ENCODE assay signal across 10 mouse cellular contexts in genomic region chr11:22857106-22857704, GRCm38 (mm10). TPM values are rescaled to one million over a fixed set of nuclear protein-coding genes. Genes with fewer than 3 reads are reported as not detected.
DNase-seq lines count a peak whose midpoint lies in the region; ATAC-seq and TF ChIP-seq lines count a peak whose summit lies in the region.
"Had no signal": no experiment of that assay in that cellular context is flagged by ENCODE, and none has a peak within 500 bp of the region (broad histone marks: within the 10 kb centered on the region; RNA-seq: fewer than 3 reads in every experiment).

No protein-coding gene starts in this region.

- no peak for ATAC-seq in forebrain, embryonic 15.5 days (replicated peaks)
- no peak for ATAC-seq in forebrain, embryonic 11.5 days (replicated peaks; ENCODE audit: low FRiP score)
- ATAC-seq in kidney, embryonic 15.5 days (replicated peaks; ENCODE audit: low FRiP score), result no peak
- ATAC-seq in intestine, embryonic 16.5 days, result no peak
- ATAC-seq in midbrain, embryonic 15.5 days (replicated peaks), result no peak

- H3K27ac ChIP-seq in forebrain, embryonic 15.5 days (replicated peaks), result no peak overlapping the region
- H3K27ac ChIP-seq in forebrain, embryonic 11.5 days (ENCODE audit: low read depth, low read length), result no peak overlapping the region
- no peak overlapping the region for H3K27ac ChIP-seq in kidney, embryonic 15.5 days
- peak overlapping the region; percentile 82; the same call in 1 of the 2 replicates for H3K27ac ChIP-seq in CH12.LX (ENCODE audit: insufficient read depth, low read depth)
- no peak overlapping the region for H3K27ac ChIP-seq in intestine, embryonic 16.5 days (ENCODE audit: low read length)
- H3K27ac ChIP-seq in midbrain, embryonic 15.5 days, result no peak overlapping the region
- H3K27ac ChIP-seq: limb, embryonic 15.5 days had no signal

- H3K36me3 ChIP-seq in forebrain, embryonic 15.5 days, result no peaks in the 10 kb centered on the region
- no peaks in the 10 kb centered on the region for H3K36me3 ChIP-seq in forebrain, embryonic 11.5 days (ENCODE audit: control insufficient read depth, insufficient read depth, low read length)
- no peaks in the 10 kb centered on the region for H3K36me3 ChIP-seq in kidney, embryonic 15.5 days
- peaks cover 7 to 27% of the 10 kb centered on the region in 2 experiments for H3K36me3 ChIP-seq in CH12.LX (replicated peaks in 1 of 2; ENCODE audit: control insufficient read depth in 1 of 2, insufficient read depth in 1 of 2, low read length in 1 of 2)
- H3K36me3 ChIP-seq in intestine, embryonic 16.5 days (ENCODE audit: control insufficient read depth, insufficient read depth, low read length), result no peaks in the 10 kb centered on the region
- H3K36me3 ChIP-seq in midbrain, embryonic 15.5 days (replicated peaks), result no peaks in the 10 kb centered on the region
- H3K36me3 ChIP-seq: limb, embryonic 15.5 days had no signal

- no peak overlapping the region for H3K4me2 ChIP-seq in forebrain, embryonic 15.5 days (replicated peaks)
- H3K4me2 ChIP-seq in forebrain, embryonic 11.5 days (ENCODE audit: low read depth, low read length, severe bottlenecking), result no peak overlapping the region
- H3K4me2 ChIP-seq in kidney, embryonic 15.5 days, result peak overlapping the region; percentile 87; the same call in 1 of the 2 replicates
- H3K4me2 ChIP-seq in CH12.LX (ENCODE audit: insufficient read depth, low read depth, poor library complexity, severe bottlenecking), result peak overlapping the region; percentile 84
- H3K4me2 ChIP-seq in intestine, embryonic 16.5 days (ENCODE audit: low read depth, low read length), result peak overlapping the region; percentile 74
- no peak overlapping the region for H3K4me2 ChIP-seq in midbrain, embryonic 15.5 days

- peaks cover 44% of the 10 kb centered on the region for H3K27me3 ChIP-seq in forebrain, embryonic 15.5 days
- H3K27me3 ChIP-seq in forebrain, embryonic 11.5 days (ENCODE audit: control insufficient read depth, insufficient read depth, low read length), result peaks cover 42% of the 10 kb centered on the region
- H3K27me3 ChIP-seq in kidney, embryonic 15.5 days, result peaks cover 33% of the 10 kb centered on the region
- no peaks in the 10 kb centered on the region for H3K27me3 ChIP-seq in CH12.LX (replicated peaks)
- no peaks in the 10 kb centered on the region for H3K27me3 ChIP-seq in intestine, embryonic 16.5 days (replicated peaks; ENCODE audit: control insufficient read depth, insufficient read depth, low read length)
- peaks cover 52% of the 10 kb centered on the region for H3K27me3 ChIP-seq in midbrain, embryonic 15.5 days (replicated peaks)

- H3K9ac ChIP-seq in forebrain, embryonic 15.5 days (replicated peaks), result no peak overlapping the region
- H3K9ac ChIP-seq in forebrain, embryonic 11.5 days (ENCODE audit: low read length), result no peak overlapping the region
- no peak overlapping the region for H3K9ac ChIP-seq in kidney, embryonic 15.5 days
- H3K9ac ChIP-seq in CH12.LX (ENCODE audit: insufficient read depth, low read depth), result peak overlapping the region; percentile 85
- no peak overlapping the region for H3K9ac ChIP-seq in intestine, embryonic 16.5 days (ENCODE audit: low read depth, low read length)
- H3K9ac ChIP-seq in midbrain, embryonic 15.5 days, result no peak overlapping the region
- H3K9ac ChIP-seq: limb, embryonic 15.5 days had no signal

- peaks cover 80% of the 10 kb centered on the region for H3K79me2 ChIP-seq in CH12.LX (replicated peaks; ENCODE audit: control insufficient read depth, extremely low read depth, insufficient read depth, poor library complexity, severe bottlenecking)

- H3K4me3 ChIP-seq in forebrain, embryonic 15.5 days, result peak overlapping the region; percentile 56; the same call in 1 of the 2 replicates
- no peak overlapping the region for H3K4me3 ChIP-seq in forebrain, embryonic 11.5 days (ENCODE audit: low read depth, low read length)
- H3K4me3 ChIP-seq in kidney, embryonic 15.5 days (replicated peaks), result peak overlapping the region; percentile 84; the same call in 1 of the 2 replicates
- peak overlapping the region; percentile 83 to 89 (median 84) for H3K4me3 ChIP-seq in CH12.LX (replicated peaks in 1 of 3; ENCODE audit: low read depth in 2 of 3, low read length in 2 of 3, poor library complexity in 1 of 3)
- H3K4me3 ChIP-seq in intestine, embryonic 16.5 days (ENCODE audit: low read length), result no peak overlapping the region; the same call in 1 of the 2 replicates
- no peak overlapping the region for H3K4me3 ChIP-seq in midbrain, embryonic 15.5 days

- in situ Hi-C loops in CH12.LX (cut with MboI; ENCODE audit: low pct_ligation_motif_present, low pct_unique_long_range_greater_than_20kb, low sequenced_read_pairs), result no loop called here

- peaks cover 26% of the 10 kb centered on the region for H3K4me1 ChIP-seq in forebrain, embryonic 15.5 days
- H3K4me1 ChIP-seq in forebrain, embryonic 11.5 days (replicated peaks; ENCODE audit: control insufficient read depth, insufficient read depth, low read length), result peaks cover 15% of the 10 kb centered on the region
- H3K4me1 ChIP-seq in kidney, embryonic 15.5 days, result peaks cover 36% of the 10 kb centered on the region
- peaks cover 21 to 40% of the 10 kb centered on the region in 2 experiments for H3K4me1 ChIP-seq in CH12.LX (ENCODE audit: control insufficient read depth in 1 of 2, insufficient read depth in 2 of 2)
- H3K4me1 ChIP-seq in intestine, embryonic 16.5 days (ENCODE audit: control insufficient read depth, insufficient read depth, low read length), result peaks cover 4% of the 10 kb centered on the region; the same call in 1 of the 2 replicates
- peaks cover 24% of the 10 kb centered on the region for H3K4me1 ChIP-seq in midbrain, embryonic 15.5 days

- no peak for TF ChIP-seq RAD21 in CH12.LX (IDR thresholded peaks at IDR 0.05; ENCODE audit: low read depth, low read length)

- peak; percentile 87 for TF ChIP-seq EP300 in CH12.LX (IDR thresholded peaks at IDR 0.05; ENCODE audit: low read length)

- TF ChIP-seq POLR2A in CH12.LX (IDR thresholded peaks at IDR 0.05; ENCODE audit: low read depth, low read length), result no peak

- DNase-seq in forebrain, embryonic 11.5 days (ENCODE audit: low spot score), result no peak
- no peak for DNase-seq in kidney, postnatal 14 days
- DNase-seq in CH12.LX (ENCODE audit: extremely low read depth), result no peak
- DNase-seq in cerebellum, adult 11 months, result no peak
- DNase-seq: embryo, embryonic 11 days had no signal

- dilution Hi-C loops in CH12.LX (cut with MboI; ENCODE audit: extremely low pct_ligation_motif_present, extremely low pct_unique_long_range_greater_than_20kb, low sequenced_read_pairs), result no loop called here

- no peak for TF ChIP-seq CTCF in CH12.LX (conservative IDR thresholded peaks at IDR 0.05 in 1 of 2, IDR thresholded peaks at IDR 0.05 in 1 of 2; ENCODE audit: low read depth in 2 of 2, low read length in 2 of 2)

- 80% methylated on average over 5 of the region's 5 CpGs for WGBS in forebrain, embryonic 15.5 days
- WGBS in forebrain, embryonic 11.5 days, result 77% methylated on average over 5 of the region's 5 CpGs
- 78% methylated on average over 5 of the region's 5 CpGs for WGBS in kidney, embryonic 15.5 days
- 76% methylated on average over 5 of the region's 5 CpGs for WGBS in intestine, embryonic 16.5 days
- 77% methylated on average over 5 of the region's 5 CpGs for WGBS in midbrain, embryonic 15.5 days

- H3K9me3 ChIP-seq in forebrain, embryonic 15.5 days, result no peaks in the 10 kb centered on the region
- no peaks in the 10 kb centered on the region for H3K9me3 ChIP-seq in forebrain, embryonic 11.5 days (ENCODE audit: control insufficient read depth, low read length)
- H3K9me3 ChIP-seq in kidney, embryonic 15.5 days (replicated peaks), result no peaks in the 10 kb centered on the region
- no peaks in the 10 kb centered on the region for H3K9me3 ChIP-seq in CH12.LX (replicated peaks; ENCODE audit: low read length)
- no peaks in the 10 kb centered on the region for H3K9me3 ChIP-seq in intestine, embryonic 16.5 days (ENCODE audit: control insufficient read depth, low read length)
- H3K9me3 ChIP-seq in midbrain, embryonic 15.5 days, result no peaks in the 10 kb centered on the region
- H3K9me3 ChIP-seq: limb, embryonic 15.5 days had no signal

TF ChIP-seq in CH12.LX, 34 proteins besides CTCF, POLR2A, EP300 and RAD21 (continues in another document):
- no peak for TF ChIP-seq JUN (IDR thresholded peaks at IDR 0.05; ENCODE audit: insufficient read depth, low read depth, low read length)
- no peak for TF ChIP-seq ELF1 (IDR thresholded peaks at IDR 0.05; ENCODE audit: low read depth, low read length)
- TF ChIP-seq MAZ (IDR thresholded peaks at IDR 0.05; ENCODE audit: low read depth, low read length), result peak; percentile 74
- TF ChIP-seq TBP (conservative IDR thresholded peaks at IDR 0.05; ENCODE audit: low read depth, low read length), result no peak
- peak; percentile 82 for TF ChIP-seq IRF4 (IDR thresholded peaks at IDR 0.05; ENCODE audit: low read depth, low read length)
- TF ChIP-seq MXI1 (IDR thresholded peaks at IDR 0.05; ENCODE audit: low read depth, low read length), result no peak; the same call in 1 of the 2 replicates
- TF ChIP-seq CHD2 (IDR thresholded peaks at IDR 0.05; ENCODE audit: low read length), result peak; percentile 50; the same call in 1 of the 2 replicates
- TF ChIP-seq NRF1 (IDR thresholded peaks at IDR 0.05; ENCODE audit: low read depth, low read length), result no peak
- no peak for TF ChIP-seq USF2 (conservative IDR thresholded peaks at IDR 0.05; ENCODE audit: low read depth, low read length)
- 0 out of 2 replicates have a peak, but pooled peaks have one; percentile 48 for TF ChIP-seq MAX (IDR thresholded peaks at IDR 0.05; ENCODE audit: low read length)
- TF ChIP-seq MYC (IDR thresholded peaks at IDR 0.05; ENCODE audit: low read depth, low read length), result no peak
- no peak for TF ChIP-seq GABPA (IDR thresholded peaks at IDR 0.05; ENCODE audit: insufficient replicate concordance, low read depth, low read length)
- 0 out of 2 replicates have a peak, but pooled peaks have one; percentile 46 for TF ChIP-seq NELFE (IDR thresholded peaks at IDR 0.05; ENCODE audit: low read depth, low read length)
- no peak for TF ChIP-seq ZMIZ1 (IDR thresholded peaks at IDR 0.05; ENCODE audit: low read depth, low read length)
- peak; percentile 26; the same call in 1 of the 2 replicates for TF ChIP-seq MAFK (IDR thresholded peaks at IDR 0.05; ENCODE audit: insufficient replicate concordance, low read length)

RNA-seq across cellular contexts. Expression of gene B3gnt2, which starts 3.6 kb away (rescaled TPM):
- polyA plus RNA-seq in forebrain, embryonic 15.5 days (2015; fragmentation: Nextera tagmentation; extraction: Ambion mirVana), result 1.9 and 2.3 TPM in 2 replicates
- 2.4 and 2.8 TPM in 2 replicates for polyA plus RNA-seq in forebrain, embryonic 11.5 days (2014; fragmentation: Nextera tagmentation; extraction: Ambion mirVana)
- polyA plus RNA-seq in kidney, embryonic 15.5 days (2015; fragmentation: Nextera tagmentation; extraction: Ambion mirVana), result 9.3 and 10.6 TPM in 2 replicates
- total RNA-seq in CH12.LX (2012; rRNA removed), result 74.6 and 77.4 TPM in 2 replicates
- 62.2 and 75.2 TPM in 2 replicates for total RNA-seq in CH12.LX (2014; rRNA removed)
- polyA plus RNA-seq in CH12.LX (2012; ENCODE audit: insufficient read length, low read depth), result 96.0 and 111 TPM in 2 replicates
- polyA plus RNA-seq in intestine, embryonic 16.5 days (2015; fragmentation: Nextera tagmentation; extraction: Ambion mirVana), result 11.8 and 11.9 TPM in 2 replicates
- polyA plus RNA-seq in midbrain, embryonic 15.5 days (2015; fragmentation: Nextera tagmentation; extraction: Ambion mirVana), result 2.0 and 3.6 TPM in 2 replicates

Comparison
In these comparisons a context has a peak if more than half of its experiments do, and no peak if none do; other contexts are left out.
1. H3K4me3 ChIP-seq: peak in forebrain, embryonic 15.5 days (single experiment), kidney, embryonic 15.5 days (single experiment) and CH12.LX (3 of 3); none in forebrain, embryonic 11.5 days (single experiment), intestine, embryonic 16.5 days (single experiment) and midbrain, embryonic 15.5 days (single experiment).
2. H3K4me2 ChIP-seq: peak in kidney, embryonic 15.5 days (single experiment), CH12.LX (single experiment) and intestine, embryonic 16.5 days (single experiment); none in forebrain, embryonic 15.5 days (single experiment), forebrain, embryonic 11.5 days (single experiment) and midbrain, embryonic 15.5 days (single experiment).